Mouse (Mus musculus) splenic B cell, adult 2 months (primary cell): Measurements from ENCODE around the gene Slf2.

ENCODE experiments used
- DNase-seq: peaks from one replicate; pipeline ENCODE4 v3.0.0-alpha.2; 2011; ENCODE audit warnings: low read depth, low spot score
- H3K27me3 ChIP-seq: 2 replicates; pipeline ENCODE4 v1.6.1; 2012; ENCODE audit warnings: mild to moderate bottlenecking, low read length, moderate library complexity, mixed read lengths; ENCODE audit not compliant: control insufficient read depth, poor library complexity, insufficient read depth, severe bottlenecking
- H3K36me3 ChIP-seq: 2 replicates; pipeline ENCODE4 v1.6.1; 2012; ENCODE audit warnings: mild to moderate bottlenecking, low read length, moderate library complexity, mixed read lengths; ENCODE audit not compliant: control insufficient read depth, poor library complexity, insufficient read depth, severe bottlenecking

Slf2 gene

DNA sequence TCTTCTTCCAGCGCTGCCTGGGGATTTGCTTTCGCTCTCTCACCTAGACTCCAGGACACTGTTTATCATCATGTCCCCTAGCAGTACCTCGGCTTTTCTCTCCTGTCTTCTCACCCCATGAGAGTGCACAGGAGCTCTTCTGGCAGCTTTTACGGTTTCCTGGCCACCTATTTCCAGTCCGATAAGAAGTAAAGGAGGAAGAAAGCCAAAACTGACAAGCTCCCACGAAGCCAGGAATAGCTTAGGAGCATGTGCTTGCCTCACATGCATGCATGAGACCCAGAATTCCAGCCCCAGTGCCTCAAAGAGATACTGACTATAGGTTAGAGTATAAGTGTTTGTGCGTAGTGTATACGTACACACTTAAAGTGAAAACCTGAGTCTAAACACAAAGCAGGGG lies 2.8 kb upstream of the Slf2 start:
- DNase-seq, result no peak
- H3K27me3 ChIP-seq, result no peaks in the 10 kb centered on the region
- H3K36me3 ChIP-seq, result no peaks in the 10 kb centered on the region

DNA sequence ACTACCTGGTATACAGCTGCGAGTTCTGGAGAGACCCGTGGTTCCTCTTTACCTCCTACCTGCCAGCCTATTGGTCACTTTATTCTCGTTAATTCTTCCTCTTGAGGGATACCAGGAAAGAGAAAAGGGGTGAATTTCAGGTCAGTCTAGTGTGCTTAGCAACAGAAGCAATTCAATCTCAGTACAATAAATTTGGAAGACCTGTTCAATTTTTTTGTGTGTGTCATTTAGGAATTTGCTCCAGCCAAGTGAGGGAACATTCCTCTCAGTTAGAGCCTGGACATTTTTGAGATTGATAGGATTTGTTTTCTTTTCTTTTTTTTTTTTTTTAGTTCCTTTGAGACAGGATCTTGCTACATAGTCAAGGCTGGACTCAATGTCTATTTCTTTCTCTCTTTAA lies 1.7 kb upstream of the Slf2 start:
- H3K36me3 ChIP-seq, result no peaks in the 10 kb centered on the region
- DNase-seq, result no peak
- no peaks in the 10 kb centered on the region for H3K27me3 ChIP-seq

- Histone ChIP-seq H3K27me3 (no peaks in the 10 kb centered on the region), H3K36me3 (no peaks in the 10 kb centered on the region)
- DNase-seq, result no peak
Observed at GRCm38 (mm10) chr19:44929663-44930062, 1.3 kb upstream of the Slf2 start.

DNA sequence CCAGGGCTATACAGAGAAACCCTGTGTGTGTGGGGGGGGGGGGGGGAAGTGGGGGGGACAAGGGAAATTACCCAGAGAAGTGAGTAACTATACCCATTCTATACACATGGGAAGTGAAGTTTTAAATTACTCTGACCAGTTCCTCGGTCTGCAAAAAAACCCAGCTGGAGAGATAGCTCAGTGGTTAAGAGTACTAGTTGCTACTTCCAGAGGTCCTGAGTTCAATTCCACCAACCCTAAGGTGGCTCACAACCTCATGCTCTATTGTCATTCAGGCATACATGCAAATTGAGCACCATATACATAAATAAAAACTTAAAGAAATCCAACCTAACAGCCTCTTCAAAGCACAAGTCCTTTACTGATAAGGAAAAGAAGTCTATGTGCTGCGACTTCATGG lies 829 bp upstream of the Slf2 start:
- 0 out of 2 replicates have a peak, but pooled peaks cover 2% of the 10 kb centered on the region for H3K36me3 ChIP-seq
- no peaks in the 10 kb centered on the region for H3K27me3 ChIP-seq
- DNase-seq, result peak; percentile 54

GRCm38 (mm10) chr19:44931454-44931759 lies 456 bp downstream of the Slf2 start:
- peak; percentile 91 for DNase-seq
- H3K36me3 ChIP-seq, result peaks cover 4% of the 10 kb centered on the region; the same call in 1 of the 2 replicates
- no peaks in the 10 kb centered on the region for H3K27me3 ChIP-seq

GRCm38 (mm10) chr19:44932051-44932450 lies 1.1 kb downstream of the Slf2 start:
- no peak for DNase-seq
- H3K36me3 ChIP-seq, result peaks cover 8% of the 10 kb centered on the region; the same call in 1 of the 2 replicates
- H3K27me3 ChIP-seq, result no peaks in the 10 kb centered on the region

- H3K27me3 ChIP-seq, result no peaks in the 10 kb centered on the region
- no peak for DNase-seq
- H3K36me3 ChIP-seq, result peaks cover 8% of the 10 kb centered on the region; the same call in 1 of the 2 replicates
Observed at GRCm38 (mm10) chr19:44933136-44933535, 2.2 kb downstream of the Slf2 start.

- Histone ChIP-seq H3K27me3 (no peaks in the 10 kb centered on the region), H3K36me3 (peaks cover 5% of the 10 kb centered on the region; the same call in 1 of the 2 replicates)
- DNase-seq, result no peak
Observed at GRCm38 (mm10) chr19:44959633-44960032, 28.7 kb downstream of the Slf2 start.

DNA sequence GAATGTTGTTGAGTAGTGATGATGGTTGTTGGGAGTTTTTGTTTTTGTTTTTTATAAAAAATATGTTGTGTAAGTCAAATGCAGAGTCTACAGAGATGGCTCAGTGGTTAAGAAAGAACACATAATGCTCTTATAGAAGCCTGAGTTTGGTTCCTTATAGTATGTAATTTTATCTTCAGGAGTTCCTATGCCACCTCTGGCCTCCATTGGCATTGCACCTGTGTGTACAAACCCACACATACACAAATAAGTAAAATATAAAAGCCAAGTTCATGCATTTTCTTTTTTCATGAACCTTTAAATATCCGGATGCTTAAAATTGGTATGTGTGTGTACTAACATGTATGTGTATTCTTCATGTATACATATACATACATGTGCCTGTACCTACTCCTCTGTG lies 35.0 kb downstream of the Slf2 start:
- Histone ChIP-seq H3K36me3 (peaks cover 14% of the 10 kb centered on the region), H3K27me3 (no peaks in the 10 kb centered on the region)
- DNase-seq, result no peak

- Histone ChIP-seq H3K36me3 (peaks cover 15% of the 10 kb centered on the region), H3K27me3 (no peaks in the 10 kb centered on the region)
- DNase-seq, result no peak
Observed at GRCm38 (mm10) chr19:44968329-44968728, 37.4 kb downstream of the Slf2 start.

GRCm38 (mm10) chr19:44976636-44977035 lies 45.7 kb downstream of the Slf2 start:
- no peaks in the 10 kb centered on the region for H3K27me3 ChIP-seq

GRCm38 (mm10) chr19:44977148-44977547 lies 46.2 kb downstream of the Slf2 start:
- DNase-seq, result no peak
- H3K36me3 ChIP-seq, result peaks cover 18% of the 10 kb centered on the region
- no peaks in the 10 kb centered on the region for H3K27me3 ChIP-seq

More at GRCm38 (mm10) chr19:44976636-44977035, 45.7 kb downstream of the Slf2 start:
- H3K36me3 ChIP-seq, result peaks cover 18% of the 10 kb centered on the region
- DNase-seq, result no peak

DNA sequence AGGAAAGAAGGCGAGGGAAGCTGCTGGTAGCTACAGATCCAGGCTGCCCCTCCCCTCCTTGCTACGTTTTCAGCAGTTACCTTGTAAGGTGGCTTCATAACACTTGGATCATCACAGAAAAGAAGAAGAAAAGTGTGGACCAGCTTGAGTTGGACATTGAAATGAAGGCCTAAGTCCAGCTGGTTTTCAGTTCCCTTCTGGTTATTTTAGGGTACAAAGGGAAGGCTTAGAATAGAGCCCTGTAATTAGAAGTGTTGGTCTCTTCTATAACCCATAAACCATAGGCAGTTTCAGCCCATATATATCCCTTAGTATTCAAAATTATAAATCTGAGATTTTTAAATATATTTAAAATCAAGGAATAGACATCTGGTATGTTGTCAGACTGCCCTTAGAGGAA lies 49.8 kb downstream of the Slf2 start:
- H3K27me3 ChIP-seq, result no peaks in the 10 kb centered on the region
- no peak for DNase-seq
- H3K36me3 ChIP-seq, result peaks cover 14% of the 10 kb centered on the region; the same call in 1 of the 2 replicates

DNA sequence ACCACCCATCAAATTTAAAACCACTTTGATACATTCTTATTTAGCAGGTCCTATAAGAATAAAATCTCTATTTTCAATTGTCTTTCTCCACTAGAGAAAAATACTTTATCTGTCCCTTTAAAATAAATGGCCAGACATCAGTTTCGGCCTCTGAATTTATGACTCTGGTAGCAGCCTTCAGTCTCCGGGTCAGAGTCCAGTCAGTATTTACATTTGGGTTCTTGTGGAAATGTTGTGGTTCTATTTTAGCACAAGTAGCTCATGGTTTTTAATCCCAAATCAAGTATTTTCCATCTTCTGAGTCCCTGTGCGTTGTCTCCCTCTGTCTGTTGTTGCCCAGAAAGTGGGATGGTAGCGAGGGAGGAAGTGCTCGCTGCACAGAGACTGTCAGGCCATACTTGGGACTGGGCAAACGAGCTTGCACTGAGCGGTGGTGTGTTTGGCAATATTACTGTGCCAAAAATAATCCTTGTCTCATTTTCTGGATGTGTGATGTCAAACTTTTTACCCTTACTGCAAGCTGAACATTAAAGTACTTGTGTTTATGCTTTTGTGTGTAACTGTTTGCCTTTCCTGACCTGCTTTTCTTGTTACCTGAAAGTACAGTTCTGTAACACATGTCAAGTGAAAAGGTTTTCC lies 51.6 kb downstream of the Slf2 start:
- H3K36me3 ChIP-seq, result peaks cover 11% of the 10 kb centered on the region; the same call in 1 of the 2 replicates
- DNase-seq, result no peak
- no peaks in the 10 kb centered on the region for H3K27me3 ChIP-seq

- Histone ChIP-seq H3K27me3 (no peaks in the 10 kb centered on the region), H3K36me3 (peaks cover 7% of the 10 kb centered on the region; the same call in 1 of the 2 replicates)
- DNase-seq, result no peak
Observed at GRCm38 (mm10) chr19:44983366-44983765, 52.4 kb downstream of the Slf2 start.

DNA sequence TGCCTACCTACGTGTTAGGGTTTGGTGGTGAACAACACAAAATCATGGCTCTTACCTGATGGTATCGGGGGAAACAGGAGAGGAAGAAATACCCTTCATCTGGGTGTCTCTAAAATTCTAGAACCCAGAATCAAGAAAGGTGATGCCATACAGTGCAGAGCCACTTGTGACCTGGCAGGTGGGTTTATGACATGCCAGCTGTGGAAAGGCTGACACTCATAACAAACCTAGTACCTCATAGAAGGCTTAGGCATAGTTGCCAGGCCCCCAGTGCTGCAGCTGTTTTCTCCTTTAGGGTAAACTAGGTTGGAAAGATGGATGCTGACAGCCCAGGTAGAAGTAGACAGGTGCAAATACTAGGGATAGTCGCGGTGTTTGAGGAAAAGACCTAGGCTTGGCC lies 53.5 kb downstream of the Slf2 start:
- Histone ChIP-seq H3K27me3 (no peaks in the 10 kb centered on the region), H3K36me3 (0 out of 2 replicates have a peak, but pooled peaks cover 3% of the 10 kb centered on the region)
- no peak for DNase-seq
